Comparison of ENCODE assay signal across 11 mouse cellular contexts in the genomic region with DNA sequence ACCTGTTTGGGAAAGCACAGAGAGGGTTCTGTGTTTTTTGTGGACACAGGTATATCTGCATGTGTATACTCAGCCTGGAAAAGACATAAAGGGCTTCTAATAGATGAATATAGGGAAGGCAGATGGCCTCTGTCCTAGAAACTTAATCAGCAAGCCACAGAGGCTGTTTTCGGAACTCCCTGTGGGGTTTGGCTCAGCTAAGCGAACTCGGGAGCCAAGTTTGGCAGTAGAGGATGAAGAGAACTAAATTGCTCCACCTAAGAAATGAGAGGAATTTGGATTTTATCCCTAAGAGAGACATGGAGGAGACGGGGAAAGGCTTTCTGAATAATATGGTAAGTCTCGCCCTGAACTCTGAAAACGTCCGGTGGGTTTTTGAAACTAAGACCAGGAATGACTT. TPM values are rescaled to one million over a fixed set of nuclear protein-coding genes. Genes with fewer than 3 reads are reported as not detected.
A peak's percentile ranks its signal among the peaks of the same experiment; 100 is the strongest.
DNase-seq lines count a peak whose midpoint lies in the region; ATAC-seq and TF ChIP-seq lines count a peak whose summit lies in the region.
"Had no signal": no experiment of that assay in that cellular context is flagged by ENCODE, and none has a peak within 500 bp of the region (broad histone marks: within the 10 kb centered on the region; RNA-seq: fewer than 3 reads in every experiment).

No protein-coding gene starts in this region.

- peak; percentile 81 for ATAC-seq in cerebellum, adult (ENCODE audit: insufficient number of reproducible peaks, low FRiP score, low TSS enrichment)
- no peak for ATAC-seq in midbrain, postnatal 0 days (ENCODE audit: low FRiP score)
- no peak for ATAC-seq in midbrain, embryonic 11.5 days (ENCODE audit: low FRiP score)
- no peak for ATAC-seq in hindbrain, embryonic 14.5 days (ENCODE audit: low FRiP score)
- no peak for ATAC-seq in liver, embryonic 11.5 days (replicated peaks; ENCODE audit: low FRiP score)

- intact Hi-C loops in gastrocnemius, postnatal 14 days (cut with DNase I; ENCODE audit: low total_unique reads) = no loop called here

- no peak overlapping the region for H3K4me3 ChIP-seq in midbrain, postnatal 0 days (ENCODE audit: low read depth, low read length)
- no peak overlapping the region for H3K4me3 ChIP-seq in midbrain, embryonic 11.5 days (ENCODE audit: low read depth, low read length)
- H3K4me3 ChIP-seq in hindbrain, embryonic 14.5 days (replicated peaks; ENCODE audit: low read length) = no peak overlapping the region
- no peak overlapping the region for H3K4me3 ChIP-seq in liver, embryonic 11.5 days (ENCODE audit: low read depth, low read length)
- H3K4me3 ChIP-seq: neural tube, embryonic 12.5 days had no signal

- no peak overlapping the region for H3K9ac ChIP-seq in midbrain, postnatal 0 days (replicated peaks; ENCODE audit: low read length, poor library complexity, severe bottlenecking)
- H3K9ac ChIP-seq in midbrain, embryonic 11.5 days (ENCODE audit: low read length) = no peak overlapping the region
- no peak overlapping the region for H3K9ac ChIP-seq in hindbrain, embryonic 14.5 days
- no peak overlapping the region for H3K9ac ChIP-seq in liver, embryonic 11.5 days (ENCODE audit: low read depth, low read length)
- H3K9ac ChIP-seq: neural tube, embryonic 12.5 days had no signal

- no peak for DNase-seq in cerebellum, postnatal 4 days (ENCODE audit: low spot score in 2 of 2)
- peak; percentile 47 for DNase-seq in midbrain, postnatal 0 days (ENCODE audit: low spot score)
- no peak for DNase-seq in midbrain, embryonic 11.5 days (ENCODE audit: low spot score, missing footprints)
- peak; percentile 60 for DNase-seq in gastrocnemius, postnatal 14 days
- peak; percentile 58 for DNase-seq in lung, postnatal 36 days
- no peak for DNase-seq in hindbrain, embryonic 14.5 days (ENCODE audit: low spot score)
- DNase-seq in liver, embryonic 11.5 days (ENCODE audit: low spot score) = no peak
- DNase-seq: kidney, adult 11 months had no signal

- no peaks in the 10 kb centered on the region for H3K36me3 ChIP-seq in midbrain, postnatal 0 days (ENCODE audit: insufficient read depth, low read length)
- no peaks in the 10 kb centered on the region for H3K36me3 ChIP-seq in midbrain, embryonic 11.5 days (ENCODE audit: control insufficient read depth, insufficient read depth, low read length)
- H3K36me3 ChIP-seq in hindbrain, embryonic 14.5 days (replicated peaks; ENCODE audit: control insufficient read depth, insufficient read depth) = no peaks in the 10 kb centered on the region
- no peaks in the 10 kb centered on the region for H3K36me3 ChIP-seq in liver, embryonic 11.5 days (ENCODE audit: control insufficient read depth, insufficient read depth, low read length)
- H3K36me3 ChIP-seq: neural tube, embryonic 12.5 days had no signal

- no peak for TF ChIP-seq CTCF in midbrain, postnatal 0 days (IDR thresholded peaks at IDR 0.05)

- H3K9me3 ChIP-seq in midbrain, postnatal 0 days (ENCODE audit: low read length) = no peaks in the 10 kb centered on the region
- H3K9me3 ChIP-seq in midbrain, embryonic 11.5 days (ENCODE audit: control insufficient read depth, low read length) = no peaks in the 10 kb centered on the region
- H3K9me3 ChIP-seq in hindbrain, embryonic 14.5 days (ENCODE audit: control insufficient read depth, low read length) = no peaks in the 10 kb centered on the region
- no peaks in the 10 kb centered on the region for H3K9me3 ChIP-seq in liver, embryonic 11.5 days (ENCODE audit: control insufficient read depth, low read length)
- H3K9me3 ChIP-seq: neural tube, embryonic 12.5 days had no signal

- H3K27ac ChIP-seq in midbrain, postnatal 0 days (ENCODE audit: low read depth, low read length) = no peak overlapping the region
- no peak overlapping the region for H3K27ac ChIP-seq in midbrain, embryonic 11.5 days (ENCODE audit: low read depth, low read length)
- no peak overlapping the region for H3K27ac ChIP-seq in hindbrain, embryonic 14.5 days
- no peak overlapping the region for H3K27ac ChIP-seq in liver, embryonic 11.5 days (ENCODE audit: low read depth, low read length)
- H3K27ac ChIP-seq: neural tube, embryonic 12.5 days had no signal

- H3K4me1 ChIP-seq in midbrain, postnatal 0 days (ENCODE audit: insufficient read depth, low read length) = no peaks in the 10 kb centered on the region
- no peaks in the 10 kb centered on the region for H3K4me1 ChIP-seq in midbrain, embryonic 11.5 days (ENCODE audit: control insufficient read depth, insufficient read depth, low read length)
- H3K4me1 ChIP-seq in hindbrain, embryonic 14.5 days (replicated peaks; ENCODE audit: control insufficient read depth, insufficient read depth, low read length) = no peaks in the 10 kb centered on the region
- no peaks in the 10 kb centered on the region for H3K4me1 ChIP-seq in liver, embryonic 11.5 days (replicated peaks; ENCODE audit: control insufficient read depth, insufficient read depth, low read length)
- H3K4me1 ChIP-seq: neural tube, embryonic 12.5 days had no signal

- WGBS in midbrain, postnatal 0 days = 73% methylated on average over 7 of the region's 7 CpGs
- WGBS in midbrain, embryonic 11.5 days = 90% methylated on average over 7 of the region's 7 CpGs
- WGBS in hindbrain, embryonic 14.5 days = 82% methylated on average over 7 of the region's 7 CpGs
- WGBS in liver, embryonic 11.5 days = 75% methylated on average over 7 of the region's 7 CpGs

- no peaks in the 10 kb centered on the region for H3K27me3 ChIP-seq in midbrain, postnatal 0 days (ENCODE audit: insufficient read depth, low read length)
- H3K27me3 ChIP-seq in midbrain, embryonic 11.5 days (ENCODE audit: control insufficient read depth, insufficient read depth, low read length) = no peaks in the 10 kb centered on the region
- no peaks in the 10 kb centered on the region for H3K27me3 ChIP-seq in hindbrain, embryonic 14.5 days (ENCODE audit: control insufficient read depth, insufficient read depth, low read length)
- H3K27me3 ChIP-seq in liver, embryonic 11.5 days (replicated peaks; ENCODE audit: control insufficient read depth, insufficient read depth, low read length) = no peaks in the 10 kb centered on the region
- H3K27me3 ChIP-seq: neural tube, embryonic 12.5 days had no signal

- no peak overlapping the region for H3K4me2 ChIP-seq in midbrain, postnatal 0 days (ENCODE audit: low read depth, low read length, poor library complexity, severe bottlenecking)
- no peak overlapping the region for H3K4me2 ChIP-seq in midbrain, embryonic 11.5 days
- H3K4me2 ChIP-seq in hindbrain, embryonic 14.5 days (replicated peaks) = no peak overlapping the region
- no peak overlapping the region for H3K4me2 ChIP-seq in liver, embryonic 11.5 days
- H3K4me2 ChIP-seq: neural tube, embryonic 12.5 days had no signal

RNA-seq across cellular contexts. Expression of gene Prelp, which starts 56.0 kb away (rescaled TPM):
- 4.6 and 7.9 TPM in 2 replicates for total RNA-seq in midbrain, postnatal 0 days (2014; rRNA removed)
- polyA plus RNA-seq in midbrain, postnatal 0 days (2015; fragmentation: Nextera tagmentation; extraction: Ambion mirVana) = 5.0 and 5.4 TPM in 2 replicates
- polyA plus RNA-seq in midbrain, embryonic 11.5 days (2014; fragmentation: Nextera tagmentation; extraction: Ambion mirVana) = 1.1 and 1.7 TPM in 2 replicates
- total RNA-seq in gastrocnemius, postnatal 14 days (2021) = 10 to 100 TPM; 15.6 to 18.4 TPM
- polyA plus RNA-seq in hindbrain, embryonic 14.5 days (2014; fragmentation: Nextera tagmentation; extraction: Ambion mirVana) = 14.6 and 15.6 TPM in 2 replicates
- 0.11 and 0.23 TPM in 2 replicates for polyA plus RNA-seq in liver, embryonic 11.5 days (2014; fragmentation: Nextera tagmentation; extraction: Ambion mirVana)

RNA-seq across cellular contexts. Expression of gene Fmod, which starts 59.8 kb away (rescaled TPM):
- 17.0 and 17.1 TPM in 2 replicates for total RNA-seq in midbrain, postnatal 0 days (2014; rRNA removed)
- polyA plus RNA-seq in midbrain, postnatal 0 days (2015; fragmentation: Nextera tagmentation; extraction: Ambion mirVana) = 24.8 and 26.3 TPM in 2 replicates
- 5.7 and 6.8 TPM in 2 replicates for polyA plus RNA-seq in midbrain, embryonic 11.5 days (2014; fragmentation: Nextera tagmentation; extraction: Ambion mirVana)
- total RNA-seq in gastrocnemius, postnatal 14 days (2021) = 100 to 1,000 TPM; 197 to 203 TPM
- 5.3 and 6.2 TPM in 2 replicates for polyA plus RNA-seq in hindbrain, embryonic 14.5 days (2014; fragmentation: Nextera tagmentation; extraction: Ambion mirVana)
- 2.7 and 3.9 TPM in 2 replicates for polyA plus RNA-seq in liver, embryonic 11.5 days (2014; fragmentation: Nextera tagmentation; extraction: Ambion mirVana)
- total RNA-seq: megakaryocyte, adult 5-6 weeks had no signal

Comparison
In these comparisons a context has a peak if more than half of its experiments do, and no peak if none do; other contexts are left out.
1. DNase-seq: peak in midbrain, postnatal 0 days (single experiment), gastrocnemius, postnatal 14 days (single experiment) and lung, postnatal 36 days (single experiment); none in cerebellum, postnatal 4 days (0 of 2), midbrain, embryonic 11.5 days (single experiment), hindbrain, embryonic 14.5 days (single experiment) and liver, embryonic 11.5 days (single experiment).